Mouse (Mus musculus) heart, postnatal 0 days (tissue): ENCODE results near the gene St8sia1. TPM values are rescaled to one million over a fixed set of nuclear protein-coding genes. Genes with fewer than 3 reads are reported as not detected.

Source experiments
- ATAC-seq: fragments of 200-750 bp; cut with Nextera tagmentation; 2 replicates; pipeline ENCODE4 v1.8.0; 2017; ENCODE audit warnings: low read depth, moderate number of reproducible peaks, moderate library complexity; ENCODE audit not compliant: insufficient read depth
- DNase-seq: peaks from one replicate; pipeline ENCODE4 v3.0.0-alpha.2; 2016; ENCODE audit warnings: low spot score
- H3K27ac ChIP-seq: fragments of 300-500 bp; sonication (generic); 2 replicates; pipeline ENCODE4 v1.5.1; 2014; ENCODE audit warnings: low read depth, mild to moderate bottlenecking
- H3K27me3 ChIP-seq: fragments of 300-500 bp; sonication (generic); 2 replicates; pipeline ENCODE4 v1.6.1; 2014; ENCODE audit warnings: low read length, mixed read lengths; ENCODE audit not compliant: control insufficient read depth, insufficient read depth
- H3K36me3 ChIP-seq: fragments of 300-500 bp; sonication (generic); replicated peaks from 2 replicates; pipeline ENCODE4 v1.6.1; 2014; ENCODE audit warnings: low read length, mixed read lengths; ENCODE audit not compliant: control insufficient read depth, insufficient read depth
- H3K4me1 ChIP-seq: fragments of 300-500 bp; sonication (generic); 2 replicates; pipeline ENCODE4 v1.6.1; 2014; ENCODE audit warnings: antibody characterized with exemption; ENCODE audit not compliant: control insufficient read depth, insufficient read depth
- H3K4me2 ChIP-seq: fragments of 300-500 bp; sonication (generic); 2 replicates; pipeline ENCODE4 v1.6.1; 2014; ENCODE audit warnings: low read depth, mild to moderate bottlenecking, low read length, moderate library complexity
- H3K4me3 ChIP-seq: fragments of 300-500 bp; sonication (generic); 2 replicates; pipeline ENCODE4 v1.5.1; 2014; ENCODE audit warnings: low read depth, low read length
- H3K9ac ChIP-seq: fragments of 300-500 bp; sonication (generic); replicated peaks from 2 replicates; pipeline ENCODE4 v1.6.1; 2014; ENCODE audit warnings: low read depth, low read length, mixed read lengths
- H3K9me3 ChIP-seq: fragments of 300-500 bp; sonication (generic); replicated peaks from 2 replicates; pipeline ENCODE4 v1.6.1; 2016; ENCODE audit warnings: low read length; ENCODE audit not compliant: control insufficient read depth
- CTCF ChIP-seq: IDR thresholded peaks from 2 replicates; pipeline ENCODE4 v1.5.1; 2016; ENCODE audit warnings: antibody characterized with exemption, control low read depth, low read depth
- EP300 ChIP-seq: IDR thresholded peaks from 2 replicates; pipeline ENCODE4 v1.6.1; 2016; ENCODE audit warnings: antibody characterized with exemption, low read depth
- WGBS: fragments of 180-500 bp; shearing (Covaris S2); extraction: QIAGEN DNeasy Blood & Tissue Kit; methylation state at CpG from one replicate; pipeline ENCODE4 v1.1.7; 2014; 5-methylcytosine and 5-hydroxymethylcytosine counted together
- polyA plus RNA-seq: library from polyadenylated mRNA; unstranded; fragments of >200 nt; fragmentation: Nextera tagmentation; extraction: Ambion mirVana; gene quantifications from 2 replicates; pipeline ENCODE4 v1.2.1, GENCODE M21; 2015
- total RNA-seq: library from RNA; depleted of rRNA; stranded (reverse); fragments of >200 nt; gene quantifications from 2 replicates; pipeline ENCODE4 v1.2.3, GENCODE M21; 2014; ENCODE audit warnings: low replicate concordance

The St8sia1 gene
- total and polyA plus RNA-seq, 2 experiments from 2014 or later, result 0.04 to 0.30 TPM

- no peak for ATAC-seq
Measured at GRCm38 (mm10) chr6:142955281-142955680, 9.0 kb downstream of the St8sia1 start.

GRCm38 (mm10) chr6:142953189-142953588 is 11.1 kb downstream of the St8sia1 start:
- Histone ChIP-seq H3K4me1 (no peaks in the 10 kb centered on the region), H3K9ac (no peak overlapping the region)
- ATAC-seq, result no peak

More at GRCm38 (mm10) chr6:142955281-142955680, 9.0 kb downstream of the St8sia1 start:
- no peaks in the 10 kb centered on the region for H3K36me3 ChIP-seq
- H3K27ac ChIP-seq, result no peak overlapping the region
- no peak for DNase-seq
- H3K9ac ChIP-seq, result no peak overlapping the region
- TF ChIP-seq EP300 (no peak), CTCF (no peak)
- no peaks in the 10 kb centered on the region for H3K4me1 ChIP-seq
- H3K4me3 ChIP-seq, result no peak overlapping the region
- no peak overlapping the region for H3K4me2 ChIP-seq
- 75% methylated on average over 3 of the region's 3 CpGs for WGBS
- H3K27me3 ChIP-seq, result no peaks in the 10 kb centered on the region
- no peaks in the 10 kb centered on the region for H3K9me3 ChIP-seq

GRCm38 (mm10) chr6:142952361-142952954 is 11.8 kb downstream of the St8sia1 start:
- no peak overlapping the region for H3K4me2 ChIP-seq
- WGBS, result 82% methylated on average over 7 of the region's 7 CpGs
- no peaks in the 10 kb centered on the region for H3K36me3 ChIP-seq
- H3K4me3 ChIP-seq, result no peak overlapping the region
- no peaks in the 10 kb centered on the region for H3K27me3 ChIP-seq
- H3K9ac ChIP-seq, result no peak overlapping the region
- DNase-seq (no peak), ATAC-seq (no peak)
- H3K27ac ChIP-seq, result no peak overlapping the region
- H3K9me3 ChIP-seq, result no peaks in the 10 kb centered on the region
- H3K4me1 ChIP-seq, result no peaks in the 10 kb centered on the region
- TF ChIP-seq CTCF (no peak), EP300 (no peak)

More at GRCm38 (mm10) chr6:142953189-142953588, 11.1 kb downstream of the St8sia1 start:
- H3K9me3 ChIP-seq, result no peaks in the 10 kb centered on the region
- TF ChIP-seq EP300 (no peak), CTCF (no peak)
- H3K27ac ChIP-seq, result no peak overlapping the region
- H3K4me2 ChIP-seq, result no peak overlapping the region
- H3K4me3 ChIP-seq, result no peak overlapping the region
- no peaks in the 10 kb centered on the region for H3K27me3 ChIP-seq
- H3K36me3 ChIP-seq, result no peaks in the 10 kb centered on the region
- DNase-seq, result no peak

- H3K36me3 ChIP-seq, result no peaks in the 10 kb centered on the region
- no peak overlapping the region for H3K9ac ChIP-seq
- DNase-seq (no peak), ATAC-seq (no peak)
- H3K4me1 ChIP-seq, result no peaks in the 10 kb centered on the region
- WGBS, result 74% methylated on average over 7 of the region's 7 CpGs
- no peaks in the 10 kb centered on the region for H3K27me3 ChIP-seq
- TF ChIP-seq EP300 (no peak), CTCF (no peak)
- H3K27ac ChIP-seq, result no peak overlapping the region
- no peak overlapping the region for H3K4me2 ChIP-seq
- H3K9me3 ChIP-seq, result no peaks in the 10 kb centered on the region
- no peak overlapping the region for H3K4me3 ChIP-seq
Measured at GRCm38 (mm10) chr6:142951564-142952308, 12.5 kb downstream of the St8sia1 start.

GRCm38 (mm10) chr6:142950354-142950753 is 13.9 kb downstream of the St8sia1 start:
- TF ChIP-seq CTCF (no peak), EP300 (no peak)
- Histone ChIP-seq H3K4me1 (no peaks in the 10 kb centered on the region), H3K36me3 (no peaks in the 10 kb centered on the region), H3K27ac (no peak overlapping the region), H3K4me3 (no peak overlapping the region), H3K27me3 (no peaks in the 10 kb centered on the region), H3K9me3 (no peaks in the 10 kb centered on the region), H3K4me2 (no peak overlapping the region), H3K9ac (no peak overlapping the region)
- DNase-seq (no peak), ATAC-seq (no peak)
- 81% methylated on average over 11 of the region's 11 CpGs for WGBS

GRCm38 (mm10) chr6:142948955-142949357 is 15.3 kb downstream of the St8sia1 start:
- no peak for TF ChIP-seq CTCF
- no peak for TF ChIP-seq EP300
- H3K27ac ChIP-seq, result no peak overlapping the region
- no peaks in the 10 kb centered on the region for H3K36me3 ChIP-seq
- H3K4me2 ChIP-seq, result no peak overlapping the region
- DNase-seq (no peak), ATAC-seq (no peak)
- no peaks in the 10 kb centered on the region for H3K9me3 ChIP-seq
- no peaks in the 10 kb centered on the region for H3K4me1 ChIP-seq
- H3K9ac ChIP-seq, result no peak overlapping the region
- 67% methylated on average over 5 of the region's 5 CpGs for WGBS
- no peak overlapping the region for H3K4me3 ChIP-seq
- no peaks in the 10 kb centered on the region for H3K27me3 ChIP-seq
